Mouse (Mus musculus) CD4-positive, CD25-positive, alpha-beta regulatory T cell, adult 4 months (primary cell): ENCODE results near the gene 1700024B05Rik. TPM values are rescaled to one million over a fixed set of nuclear protein-coding genes. Genes with fewer than 3 reads are reported as not detected.
"Not testable (repeated sequence)": the region's sequence is repeated elsewhere in the genome, so short reads cannot be mapped to it uniquely, and the experiment has no call there.

ENCODE experiments used
- ATAC-seq: one replicate; pipeline ENCODE4 v1.8.0; 2017
- polyA plus RNA-seq, 2 experiments: library from polyadenylated mRNA; unstranded; fragments of 100-300 nt; shearing (Covaris generic); gene quantifications; one replicate each; pipeline ENCODE4 v1.2.1; 2017

The 1700024B05Rik gene
- not detected for polyA plus RNA-seq

DNA sequence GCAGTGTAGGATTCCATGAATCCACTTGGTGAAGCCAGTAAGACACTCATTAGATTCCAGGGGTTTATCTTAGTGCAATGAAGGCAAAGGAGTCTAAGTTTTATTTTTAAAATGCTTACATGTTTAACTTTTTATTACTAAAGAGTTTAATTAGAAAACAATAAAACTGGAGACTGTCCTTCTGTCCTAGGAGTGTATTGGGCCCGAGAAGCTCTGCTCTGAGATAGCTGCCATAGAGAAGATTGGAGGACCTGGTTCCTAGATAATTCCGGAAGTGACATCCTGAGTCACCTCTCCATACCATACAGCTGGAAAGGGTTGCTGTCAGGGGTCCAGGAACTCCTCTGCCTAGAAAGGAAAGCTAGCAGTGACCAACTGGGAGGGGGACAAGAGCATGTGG lies at the start of gene 1700024B05Rik:
1700024B05Rik (plus strand) TSS at position 301 of the 400 bp plus-strand sequence.
- ATAC-seq: not testable (repeated sequence)

- not testable (repeated sequence) for ATAC-seq
These were observed 36.6 kb upstream of the 1700024B05Rik start, which contains the start of gene Gm7980 for GRCm38 (mm10) chr14:41907190-41907589. Gene Gm7980, minus strand, starts transcription at chr14:41907290.

GRCm38 (mm10) chr14:41924649-41925048 lies 19.1 kb upstream of the 1700024B05Rik start, which contains the start of gene 1700049E17Rik1:
Gene 1700049E17Rik1, plus strand, starts transcription at chr14:41924949.
- not testable (repeated sequence) for ATAC-seq

- ATAC-seq: not testable (repeated sequence)
These were observed 20.3 kb downstream of the 1700024B05Rik start for GRCm38 (mm10) chr14:41964095-41964494.

- ATAC-seq: not testable (repeated sequence)
These were observed 24.0 kb downstream of the 1700024B05Rik start, which contains the start of gene Gm6401 for GRCm38 (mm10) chr14:41967827-41968226. Gene Gm6401, minus strand, starts transcription at chr14:41967927.

DNA sequence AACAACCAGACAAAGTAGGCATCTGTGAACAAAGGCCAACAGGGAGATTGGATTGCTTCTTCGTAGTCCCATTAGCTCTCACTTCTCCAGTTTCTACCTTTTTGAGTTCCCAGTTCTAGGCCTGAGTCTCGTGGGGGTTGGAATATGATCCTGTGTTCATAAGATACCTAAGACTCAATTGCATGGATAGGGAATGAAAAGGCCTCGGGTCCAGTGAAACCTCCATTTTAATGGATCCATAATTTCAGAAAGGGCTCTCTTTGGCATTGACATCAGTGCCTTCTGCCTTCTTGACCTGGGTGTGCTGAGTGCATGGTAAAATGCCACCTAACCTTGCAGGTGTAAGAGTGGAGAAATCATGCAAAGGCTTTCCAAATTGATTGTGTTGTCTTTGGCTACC lies 24.8 kb downstream of the 1700024B05Rik start:
- not testable (repeated sequence) for ATAC-seq

GRCm38 (mm10) chr14:41983225-41983624 lies 39.4 kb downstream of the 1700024B05Rik start, which contains the start of gene Gm3543:
Gene Gm3543, minus strand, starts transcription at chr14:41983325.
- not testable (repeated sequence) for ATAC-seq

Other genes starting within 250 kb of the 1700024B05Rik start
- gene Gm8068, start 242.1 kb upstream of the 1700024B05Rik start, polyA plus RNA-seq: not detected
- gene Gm7929, start 193.4 kb upstream of the 1700024B05Rik start, polyA plus RNA-seq: not detected
- gene Gm47189, start 171.6 kb upstream of the 1700024B05Rik start, polyA plus RNA-seq: not detected
- not detected for gene Gm7980, start 36.7 kb upstream of the 1700024B05Rik start, polyA plus RNA-seq
- gene 1700049E17Rik1, start 19.0 kb upstream of the 1700024B05Rik start, polyA plus RNA-seq: not detected
- not detected for gene Gm6401, start 23.9 kb downstream of the 1700024B05Rik start, polyA plus RNA-seq
- not detected for gene Gm3543, start 39.3 kb downstream of the 1700024B05Rik start, polyA plus RNA-seq
- not detected for gene Gm7951, start 173.4 kb downstream of the 1700024B05Rik start, polyA plus RNA-seq
- gene Gm17027, start 218.6 kb downstream of the 1700024B05Rik start, polyA plus RNA-seq: not detected
- not detected for gene Gm3573, start 246.8 kb downstream of the 1700024B05Rik start, polyA plus RNA-seq